Mouse (Mus musculus) midbrain, embryonic 12.5 days (tissue): Measurements from ENCODE around the gene Pla2g5. TPM values are rescaled to one million over a fixed set of nuclear protein-coding genes. Genes with fewer than 3 reads are reported as not detected.

ENCODE experiments used
- ATAC-seq: fragments of 200-750 bp; cut with Nextera tagmentation; 2 replicates; pipeline ENCODE4 v1.8.0; 2017; ENCODE audit warnings: low read depth, moderate TSS enrichment, moderate library complexity; ENCODE audit not compliant: low FRiP score
- H3K27ac ChIP-seq: fragments of 300-500 bp; sonication (generic); replicated peaks from 2 replicates; pipeline ENCODE4 v1.5.1; 2016; ENCODE audit warnings: mild to moderate bottlenecking
- H3K27me3 ChIP-seq: fragments of 300-500 bp; sonication (generic); 2 replicates; pipeline ENCODE4 v1.6.1; 2016; ENCODE audit warnings: mild to moderate bottlenecking
- H3K36me3 ChIP-seq: fragments of 300-500 bp; sonication (generic); 2 replicates; pipeline ENCODE4 v1.6.1; 2016
- H3K4me1 ChIP-seq: fragments of 300-500 bp; sonication (generic); 2 replicates; pipeline ENCODE4 v1.6.1; 2016
- H3K4me2 ChIP-seq: fragments of 300-500 bp; sonication (generic); replicated peaks from 2 replicates; pipeline ENCODE4 v1.6.1; 2016; ENCODE audit warnings: mild to moderate bottlenecking, moderate library complexity
- H3K4me3 ChIP-seq: fragments of 300-500 bp; sonication (generic); 2 replicates; pipeline ENCODE4 v1.5.1; 2016; ENCODE audit warnings: mild to moderate bottlenecking
- H3K9ac ChIP-seq: fragments of 300-500 bp; sonication (generic); replicated peaks from 2 replicates; pipeline ENCODE4 v1.6.1; 2016; ENCODE audit warnings: mild to moderate bottlenecking, moderate library complexity
- H3K9me3 ChIP-seq: fragments of 300-500 bp; sonication (generic); 2 replicates; pipeline ENCODE4 v1.6.1; 2016; ENCODE audit warnings: mild to moderate bottlenecking
- WGBS: fragments of 180-500 bp; shearing (Covaris S2); methylation state at CpG from one replicate; pipeline ENCODE4 v1.1.7; 2016; 5-methylcytosine and 5-hydroxymethylcytosine counted together
- polyA plus RNA-seq: library from polyadenylated mRNA; unstranded; fragments of >200 nt; fragmentation: Nextera tagmentation; extraction: Ambion mirVana; gene quantifications from 2 replicates; pipeline ENCODE4 v1.2.1, GENCODE M21; 2016

Gene Pla2g5
- polyA plus RNA-seq, 1 experiment from 2014 or later = not detected

DNA sequence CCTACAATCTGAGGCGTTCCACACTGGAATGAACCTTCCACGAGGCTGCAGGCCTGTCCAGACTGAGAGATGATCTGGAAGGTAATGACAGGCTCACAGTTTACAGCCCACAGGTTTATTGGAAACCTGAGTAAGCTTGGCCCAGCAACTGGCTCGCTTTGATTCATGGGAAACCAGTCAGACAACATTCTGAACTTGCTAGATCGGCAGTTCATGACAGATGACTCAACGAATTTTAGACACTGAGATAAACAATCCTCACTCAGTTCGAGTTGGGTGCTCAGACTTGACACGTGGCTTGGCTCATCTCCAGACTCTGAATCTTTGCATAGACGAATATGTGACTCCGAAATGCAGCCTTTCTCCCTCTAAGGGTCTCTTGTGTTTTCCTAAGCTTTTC is 70.7 kb downstream of the Pla2g5 start:
- H3K4me3 ChIP-seq = no peak overlapping the region
- no peaks in the 10 kb centered on the region for H3K4me1 ChIP-seq
- no peak overlapping the region for H3K27ac ChIP-seq
- H3K36me3 ChIP-seq = no peaks in the 10 kb centered on the region
- no peak overlapping the region for H3K4me2 ChIP-seq
- no peak for ATAC-seq
- 74% methylated on average over 9 of the region's 9 CpGs for WGBS
- H3K27me3 ChIP-seq = no peaks in the 10 kb centered on the region
- no peak overlapping the region for H3K9ac ChIP-seq
- no peaks in the 10 kb centered on the region for H3K9me3 ChIP-seq

- Histone ChIP-seq H3K4me1 (no peaks in the 10 kb centered on the region), H3K27ac (no peak overlapping the region), H3K9ac (no peak overlapping the region), H3K36me3 (no peaks in the 10 kb centered on the region), H3K27me3 (no peaks in the 10 kb centered on the region), H3K9me3 (no peaks in the 10 kb centered on the region), H3K4me2 (no peak overlapping the region), H3K4me3 (no peak overlapping the region)
- no peak for ATAC-seq
- 78% methylated on average over 6 of the region's 6 CpGs for WGBS
Observed at GRCm38 (mm10) chr4:138791452-138791851, 71.8 kb downstream of the Pla2g5 start.

- no peak for ATAC-seq
- H3K36me3 ChIP-seq = no peaks in the 10 kb centered on the region
- WGBS = 80% methylated on average over 4 of the region's 4 CpGs
- H3K9me3 ChIP-seq = no peaks in the 10 kb centered on the region
- no peak overlapping the region for H3K4me3 ChIP-seq
- no peak overlapping the region for H3K4me2 ChIP-seq
- no peak overlapping the region for H3K9ac ChIP-seq
- H3K4me1 ChIP-seq = no peaks in the 10 kb centered on the region
- no peaks in the 10 kb centered on the region for H3K27me3 ChIP-seq
- no peak overlapping the region for H3K27ac ChIP-seq
Observed at GRCm38 (mm10) chr4:138788381-138788780, 74.9 kb downstream of the Pla2g5 start.

DNA sequence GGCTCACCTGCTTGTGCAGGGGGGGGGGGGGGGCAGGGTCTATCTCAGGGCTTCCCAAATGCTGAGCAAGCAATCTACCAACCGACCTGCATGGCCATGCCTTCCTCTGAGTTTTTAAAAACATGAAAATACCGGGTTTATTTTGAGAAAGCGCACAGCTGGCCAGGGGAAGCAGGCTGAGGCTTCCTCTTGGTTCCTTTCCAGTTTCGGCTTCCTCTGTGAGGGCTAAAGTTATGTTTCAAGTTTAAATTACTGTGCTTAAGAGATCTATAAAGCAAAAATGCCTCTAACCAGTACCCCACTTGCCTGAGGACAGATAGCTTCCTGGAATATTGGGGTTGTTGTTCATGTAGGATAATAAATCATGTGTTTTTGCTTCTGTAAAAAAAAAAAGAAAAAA is 77.1 kb downstream of the Pla2g5 start:
- Histone ChIP-seq H3K4me1 (no peaks in the 10 kb centered on the region), H3K27me3 (no peaks in the 10 kb centered on the region), H3K9ac (no peak overlapping the region), H3K4me3 (no peak overlapping the region), H3K4me2 (no peak overlapping the region), H3K36me3 (no peaks in the 10 kb centered on the region), H3K27ac (no peak overlapping the region), H3K9me3 (no peaks in the 10 kb centered on the region)
- 71% methylated on average over 4 of the region's 4 CpGs for WGBS
- ATAC-seq = no peak

- Histone ChIP-seq H3K9ac (no peak overlapping the region), H3K27me3 (no peaks in the 10 kb centered on the region), H3K4me3 (no peak overlapping the region), H3K4me1 (no peaks in the 10 kb centered on the region), H3K4me2 (no peak overlapping the region), H3K9me3 (no peaks in the 10 kb centered on the region), H3K36me3 (no peaks in the 10 kb centered on the region), H3K27ac (no peak overlapping the region)
- ATAC-seq = no peak
- 73% methylated on average over 4 of the region's 4 CpGs for WGBS
Observed at GRCm38 (mm10) chr4:138785721-138786120, 77.6 kb downstream of the Pla2g5 start.

DNA sequence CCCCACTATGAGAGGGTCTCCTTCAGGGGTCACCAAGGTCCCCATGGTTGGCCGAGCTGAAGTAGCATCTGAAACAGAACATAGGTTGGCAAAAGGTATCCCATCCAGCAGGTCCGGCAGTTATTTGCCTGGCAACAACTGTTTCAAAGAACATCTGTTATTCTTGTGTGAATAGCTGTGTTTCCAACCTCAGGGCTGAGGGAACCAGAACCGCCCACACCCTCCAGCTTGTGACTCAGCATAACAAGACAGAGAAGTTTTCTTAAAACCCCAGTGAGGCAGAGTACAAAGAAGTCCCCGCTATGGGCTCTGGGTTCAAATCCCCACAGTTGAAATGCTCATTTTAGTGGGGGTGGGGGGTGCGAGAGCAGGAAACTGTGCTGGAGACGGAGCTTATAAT is 81.2 kb downstream of the Pla2g5 start:
- Histone ChIP-seq H3K27ac (no peak overlapping the region), H3K36me3 (no peaks in the 10 kb centered on the region), H3K9ac (no peak overlapping the region), H3K4me1 (peaks cover 9% of the 10 kb centered on the region; the same call in 1 of the 2 replicates), H3K9me3 (no peaks in the 10 kb centered on the region), H3K4me2 (no peak overlapping the region), H3K27me3 (no peaks in the 10 kb centered on the region), H3K4me3 (no peak overlapping the region)
- ATAC-seq = no peak
- WGBS = 85% methylated on average over 6 of the region's 6 CpGs

GRCm38 (mm10) chr4:138780300-138780699 is 83.0 kb downstream of the Pla2g5 start:
- no peak overlapping the region for H3K9ac ChIP-seq
- no peak overlapping the region for H3K4me2 ChIP-seq
- 92% methylated on average over 5 of the region's 5 CpGs for WGBS
- H3K4me3 ChIP-seq = no peak overlapping the region
- no peaks in the 10 kb centered on the region for H3K36me3 ChIP-seq
- no peaks in the 10 kb centered on the region for H3K27me3 ChIP-seq
- no peaks in the 10 kb centered on the region for H3K9me3 ChIP-seq
- no peak for ATAC-seq
- H3K27ac ChIP-seq = no peak overlapping the region
- H3K4me1 ChIP-seq = peaks cover 9% of the 10 kb centered on the region; the same call in 1 of the 2 replicates

- Histone ChIP-seq H3K36me3 (no peaks in the 10 kb centered on the region), H3K4me2 (no peak overlapping the region), H3K27me3 (no peaks in the 10 kb centered on the region), H3K4me3 (no peak overlapping the region), H3K4me1 (peaks cover 9% of the 10 kb centered on the region; the same call in 1 of the 2 replicates), H3K9ac (no peak overlapping the region), H3K9me3 (no peaks in the 10 kb centered on the region), H3K27ac (peak overlapping the region; percentile 35; the same call in 1 of the 2 replicates)
- ATAC-seq = no peak
- WGBS = 52% methylated on average over 20 of the region's 20 CpGs
Observed at GRCm38 (mm10) chr4:138777417-138778407, 85.6 kb downstream of the Pla2g5 start.

DNA sequence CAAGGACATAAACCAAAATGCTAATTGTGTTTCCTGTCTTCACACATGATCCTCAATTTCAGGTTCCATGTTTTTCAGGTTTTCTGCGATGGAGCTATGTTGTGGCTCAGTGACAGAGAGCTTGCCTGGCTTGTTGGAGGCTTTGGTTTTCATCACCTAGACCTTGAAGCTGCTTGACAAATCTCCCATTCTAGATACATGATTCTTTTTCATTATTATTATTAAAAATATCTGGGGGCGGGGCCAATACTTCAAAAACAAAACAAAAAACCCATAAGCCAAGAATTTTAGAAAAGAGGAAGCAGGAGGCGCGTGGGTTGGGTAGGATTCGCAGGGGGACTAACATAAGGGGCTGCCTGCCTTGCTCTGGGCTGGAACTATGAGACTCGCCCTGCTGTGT is 87.8 kb downstream of the Pla2g5 start, which contains the start of gene Pla2g2d:
Gene Pla2g2d (plus strand): TSS at position 301 of the 400 bp plus-strand sequence.
- H3K4me3 ChIP-seq = no peak within 1 kb of the TSS
- H3K27ac ChIP-seq = no peak within 1 kb of the TSS
- H3K9me3 ChIP-seq = no peaks in the 10 kb centered on the region
- no peak within 1 kb of the TSS for H3K9ac ChIP-seq
- no peak within 1 kb of the TSS for H3K4me2 ChIP-seq
- H3K36me3 ChIP-seq = no peaks in the 10 kb centered on the region
- peaks cover 9% of the 10 kb centered on the region; the same call in 1 of the 2 replicates for H3K4me1 ChIP-seq
- 83% methylated on average over 6 of the region's 6 CpGs for WGBS
- ATAC-seq = no peak
- H3K27me3 ChIP-seq = no peaks in the 10 kb centered on the region

GRCm38 (mm10) chr4:138772386-138772785 is 90.9 kb downstream of the Pla2g5 start:
- H3K9ac ChIP-seq = no peak overlapping the region
- H3K27me3 ChIP-seq = no peaks in the 10 kb centered on the region
- H3K36me3 ChIP-seq = no peaks in the 10 kb centered on the region
- H3K4me1 ChIP-seq = peaks cover under 1% of the 10 kb centered on the region; the same call in 1 of the 2 replicates
- no peak overlapping the region for H3K4me2 ChIP-seq
- no peak overlapping the region for H3K27ac ChIP-seq
- WGBS = 81% methylated on average over 5 of the region's 5 CpGs
- H3K9me3 ChIP-seq = no peaks in the 10 kb centered on the region
- no peak for ATAC-seq
- H3K4me3 ChIP-seq = no peak overlapping the region

GRCm38 (mm10) chr4:138771970-138772369 is 91.3 kb downstream of the Pla2g5 start:
- 86% methylated on average over 10 of the region's 10 CpGs for WGBS
- no peak overlapping the region for H3K27ac ChIP-seq
- H3K4me3 ChIP-seq = no peak overlapping the region
- no peak overlapping the region for H3K4me2 ChIP-seq
- no peaks in the 10 kb centered on the region for H3K27me3 ChIP-seq
- no peaks in the 10 kb centered on the region for H3K36me3 ChIP-seq
- H3K9ac ChIP-seq = no peak overlapping the region
- H3K9me3 ChIP-seq = no peaks in the 10 kb centered on the region
- ATAC-seq = no peak
- no peaks in the 10 kb centered on the region for H3K4me1 ChIP-seq

GRCm38 (mm10) chr4:138762266-138762665 is 101.0 kb downstream of the Pla2g5 start:
- no peak overlapping the region for H3K27ac ChIP-seq
- H3K9ac ChIP-seq = no peak overlapping the region
- H3K4me2 ChIP-seq = no peak overlapping the region
- no peak overlapping the region for H3K4me3 ChIP-seq
- H3K27me3 ChIP-seq = no peaks in the 10 kb centered on the region
- no peaks in the 10 kb centered on the region for H3K36me3 ChIP-seq
- 87% methylated on average over 9 of the region's 9 CpGs for WGBS
- ATAC-seq = no peak
- no peaks in the 10 kb centered on the region for H3K9me3 ChIP-seq
- H3K4me1 ChIP-seq = no peaks in the 10 kb centered on the region; the same call in 1 of the 2 replicates
